ENCODE assay signal across 15 mouse cellular contexts in genomic region chr1:161932286-161932685, GRCm38 (mm10). TPM values are rescaled to one million over a fixed set of nuclear protein-coding genes. Genes with fewer than 3 reads are reported as not detected.
"Had no signal": no experiment of that assay in that cellular context is flagged by ENCODE, and none has a peak within 500 bp of the region (broad histone marks: within the 10 kb centered on the region; RNA-seq: fewer than 3 reads in every experiment).

No protein-coding gene starts in this region.

- H3K4me3 ChIP-seq: liver, embryonic 15.5 days; lung, embryonic 15.5 days; megakaryocyte, embryonic 14.5 days; midbrain, embryonic 13.5 days; midbrain, embryonic 15.5 days; stomach, embryonic 15.5 days had no signal

- H3K4me2 ChIP-seq: liver, embryonic 15.5 days; lung, embryonic 15.5 days; midbrain, embryonic 11.5 days; midbrain, embryonic 13.5 days; midbrain, embryonic 15.5 days; stomach, embryonic 15.5 days had no signal

- H3K9me3 ChIP-seq: liver, embryonic 15.5 days; lung, embryonic 15.5 days; megakaryocyte, embryonic 14.5 days; midbrain, embryonic 13.5 days; midbrain, embryonic 15.5 days; stomach, embryonic 15.5 days had no signal

- H3K4me1 ChIP-seq: liver, embryonic 15.5 days; lung, embryonic 15.5 days; midbrain, embryonic 13.5 days; midbrain, embryonic 15.5 days; stomach, embryonic 15.5 days had no signal

- H3K27me3 ChIP-seq: liver, embryonic 15.5 days; lung, embryonic 15.5 days; megakaryocyte, embryonic 14.5 days; midbrain, embryonic 13.5 days; midbrain, embryonic 15.5 days; stomach, embryonic 15.5 days had no signal

- H3K9ac ChIP-seq: liver, embryonic 15.5 days; liver, postnatal 0 days; lung, embryonic 15.5 days; midbrain, embryonic 13.5 days; midbrain, embryonic 15.5 days; stomach, embryonic 15.5 days had no signal

- H3K36me3 ChIP-seq: liver, embryonic 15.5 days; lung, embryonic 15.5 days; midbrain, embryonic 13.5 days; midbrain, embryonic 15.5 days; stomach, embryonic 15.5 days had no signal

- H3K27ac ChIP-seq: liver, embryonic 15.5 days; lung, embryonic 15.5 days; macrophage; midbrain, embryonic 13.5 days; midbrain, embryonic 15.5 days; stomach, embryonic 15.5 days; stomach, postnatal 0 days had no signal

- ATAC-seq: liver, postnatal 0 days; lung, postnatal 0 days; midbrain, embryonic 13.5 days; midbrain, embryonic 15.5 days had no signal

RNA-seq across cellular contexts. Expression of gene 4930558K02Rik, which starts 47.1 kb away (rescaled TPM):
- polyA plus RNA-seq: liver, embryonic 15.5 days; liver, postnatal 0 days; lung, adult 2 months; lung, embryonic 15.5 days; lung, postnatal 0 days; macrophage; midbrain, embryonic 11.5 days; midbrain, embryonic 13.5 days; neural tube, embryonic 11.5 days; spleen, adult 2 months; stomach, embryonic 15.5 days; stomach, postnatal 0 days; thymus, adult 2 months had no signal
